In the genomic region with DNA sequence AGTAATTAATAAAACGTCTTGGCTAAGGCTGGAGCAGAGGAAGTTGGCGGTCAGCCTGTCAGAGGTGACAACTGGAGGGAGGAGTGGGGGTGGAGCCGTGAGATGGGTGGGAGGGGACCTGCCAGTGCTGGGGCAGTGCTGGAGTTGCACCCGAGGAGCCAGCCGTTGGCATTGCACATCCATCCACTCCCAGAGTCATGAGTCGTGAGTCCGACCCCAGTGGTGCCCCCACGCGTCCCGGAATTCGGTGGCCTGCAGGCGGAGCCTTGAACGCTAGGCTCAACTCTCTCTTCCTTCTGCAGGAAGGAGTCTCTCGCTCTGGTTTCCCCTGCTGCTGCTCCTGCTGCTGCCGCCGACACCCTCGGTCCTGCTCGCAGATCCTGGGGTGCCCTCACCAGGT, we compare ENCODE assay signal across 8 mouse cellular contexts. TPM values are rescaled to one million over a fixed set of nuclear protein-coding genes. Genes with fewer than 3 reads are reported as not detected.
DNase-seq lines count a peak whose midpoint lies in the region; ATAC-seq and TF ChIP-seq lines count a peak whose summit lies in the region.

A gene (plus strand): TSS at position 61 of the 400 bp plus-strand sequence.

- peak within 1 kb of the TSS; percentile 50 for H3K4me3 ChIP-seq in intestine, postnatal 0 days (ENCODE audit: low read depth, low read length)
- peak within 1 kb of the TSS; percentile 46 for H3K4me3 ChIP-seq in limb, embryonic 12.5 days (replicated peaks)
- peak within 1 kb of the TSS; percentile 17 for H3K4me3 ChIP-seq in midbrain, embryonic 11.5 days (ENCODE audit: low read depth, low read length)

- H3K4me2 ChIP-seq in intestine, postnatal 0 days (replicated peaks; ENCODE audit: low read depth) = peak within 1 kb of the TSS; percentile 71
- peak within 1 kb of the TSS; percentile 81 for H3K4me2 ChIP-seq in limb, embryonic 12.5 days
- H3K4me2 ChIP-seq in midbrain, embryonic 11.5 days = peak within 1 kb of the TSS; percentile 53

- peak within 1 kb of the TSS; percentile 50 for H3K9ac ChIP-seq in intestine, postnatal 0 days (ENCODE audit: low read depth, low read length)
- peak within 1 kb of the TSS; percentile 44 for H3K9ac ChIP-seq in limb, embryonic 12.5 days (replicated peaks)
- H3K9ac ChIP-seq in midbrain, embryonic 11.5 days (ENCODE audit: low read length) = peak within 1 kb of the TSS; percentile 54

- no peak for TF ChIP-seq POLR2A in brain, embryonic 14.5 days (IDR thresholded peaks at IDR 0.05; ENCODE audit: borderline replicate concordance, extremely low read depth, insufficient read depth, insufficient read length, poor library complexity, severe bottlenecking)

- H3K36me3 ChIP-seq in intestine, postnatal 0 days (ENCODE audit: control insufficient read depth, insufficient read depth) = no peaks in the 10 kb centered on the region
- no peaks in the 10 kb centered on the region for H3K36me3 ChIP-seq in limb, embryonic 12.5 days
- no peaks in the 10 kb centered on the region for H3K36me3 ChIP-seq in midbrain, embryonic 11.5 days (ENCODE audit: control insufficient read depth, insufficient read depth, low read length)

- no peaks in the 10 kb centered on the region for H3K9me3 ChIP-seq in intestine, postnatal 0 days (ENCODE audit: control insufficient read depth)
- no peaks in the 10 kb centered on the region for H3K9me3 ChIP-seq in limb, embryonic 12.5 days
- no peaks in the 10 kb centered on the region for H3K9me3 ChIP-seq in midbrain, embryonic 11.5 days (ENCODE audit: control insufficient read depth, low read length)

- no peak for ATAC-seq in intestine, postnatal 0 days
- no peak for ATAC-seq in limb, embryonic 12.5 days (ENCODE audit: insufficient number of reproducible peaks, insufficient read depth, low FRiP score, low TSS enrichment, low read depth)
- peak; percentile 69; the same call in 1 of the 2 replicates for ATAC-seq in midbrain, embryonic 11.5 days (ENCODE audit: low FRiP score)

- TF ChIP-seq CTCF in brain, embryonic 14.5 days (IDR thresholded peaks at IDR 0.05; ENCODE audit: borderline replicate concordance, extremely low read depth, insufficient read depth, insufficient read length) = 0 out of 2 replicates have a peak, but pooled peaks have one; percentile 10
- peak; percentile 48 for TF ChIP-seq CTCF in intestine, postnatal 0 days (IDR thresholded peaks at IDR 0.05; ENCODE audit: low read depth)

- no peaks in the 10 kb centered on the region for H3K4me1 ChIP-seq in intestine, postnatal 0 days (replicated peaks; ENCODE audit: control insufficient read depth, insufficient read depth, low read length)
- peaks cover 13% of the 10 kb centered on the region for H3K4me1 ChIP-seq in limb, embryonic 12.5 days (replicated peaks)
- H3K4me1 ChIP-seq in midbrain, embryonic 11.5 days (ENCODE audit: control insufficient read depth, insufficient read depth, low read length) = 0 out of 2 replicates have a peak, but pooled peaks cover 2% of the 10 kb centered on the region

- under 1% methylated on average over 18 of the region's 18 CpGs for WGBS in intestine, postnatal 0 days
- WGBS in limb, embryonic 12.5 days = under 1% methylated on average over 18 of the region's 18 CpGs
- 2% methylated on average over 18 of the region's 18 CpGs for WGBS in midbrain, embryonic 11.5 days

- no peak within 1 kb of the TSS for H3K27ac ChIP-seq in intestine, postnatal 0 days (ENCODE audit: low read depth, low read length)
- H3K27ac ChIP-seq in limb, embryonic 12.5 days = no peak within 1 kb of the TSS
- H3K27ac ChIP-seq in midbrain, embryonic 11.5 days (ENCODE audit: low read depth, low read length) = no peak within 1 kb of the TSS

- no peaks in the 10 kb centered on the region; the same call in none of the 2 replicates for H3K27me3 ChIP-seq in intestine, postnatal 0 days (replicated peaks; ENCODE audit: control insufficient read depth, insufficient read depth, low read length)
- H3K27me3 ChIP-seq in limb, embryonic 12.5 days = peaks cover 30% of the 10 kb centered on the region
- H3K27me3 ChIP-seq in midbrain, embryonic 11.5 days (ENCODE audit: control insufficient read depth, insufficient read depth, low read length) = no peaks in the 10 kb centered on the region; the same call in 1 of the 2 replicates

- DNase-seq in right cerebral cortex, adult 18-20 months = peak; percentile 47
- DNase-seq in right cerebral cortex, postnatal 4 days = no peak
- peak; percentile 38 for DNase-seq in brain, embryonic 14.5 days (ENCODE audit: low read depth)
- peak; percentile 98 for DNase-seq in heart, adult 11 months
- DNase-seq in midbrain, embryonic 11.5 days (ENCODE audit: low spot score, missing footprints) = peak; percentile 91
- DNase-seq in urinary bladder, postnatal 25 days (ENCODE audit: low spot score) = peak; percentile 49

RNA-seq across cellular contexts. Expression of the gene that starts here (rescaled TPM):
- polyA plus RNA-seq in brain, embryonic 14.5 days (2012; rRNA removed) = 2.3 and 3.0 TPM in 2 replicates
- 29.5 and 31.0 TPM in 2 replicates for polyA plus RNA-seq in intestine, postnatal 0 days (2015; fragmentation: Nextera tagmentation; extraction: Ambion mirVana)
- 4.7 and 4.8 TPM in 2 replicates for polyA plus RNA-seq in limb, embryonic 12.5 days (2016; fragmentation: Nextera tagmentation; extraction: Ambion mirVana)
- 3.0 and 4.2 TPM in 2 replicates for polyA plus RNA-seq in midbrain, embryonic 11.5 days (2014; fragmentation: Nextera tagmentation; extraction: Ambion mirVana)
